ENCODE assay signal across 14 mouse cellular contexts in the genomic region with DNA sequence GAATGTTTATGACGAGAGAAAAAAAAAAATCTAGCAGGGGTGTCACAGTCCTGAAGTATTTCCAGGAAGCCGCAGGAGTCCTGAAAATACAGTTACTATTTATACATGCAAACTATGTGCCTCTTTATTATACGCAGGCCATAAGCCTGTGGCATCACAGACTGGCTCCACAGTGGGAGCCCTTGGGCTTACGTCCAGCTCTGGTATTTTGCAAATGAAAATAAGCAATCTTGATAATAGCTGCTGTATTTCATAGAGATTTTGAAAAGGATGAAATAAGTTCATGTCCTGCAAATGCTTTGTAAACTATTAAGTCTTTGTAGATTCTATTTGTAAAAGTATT.
A peak's percentile ranks its signal among the peaks of the same experiment; 100 is the strongest.
DNase-seq lines count a peak whose midpoint lies in the region; ATAC-seq lines count a peak whose summit lies in the region.
"Had no signal": no experiment of that assay in that cellular context is flagged by ENCODE, and none has a peak within 500 bp of the region (broad histone marks: within the 10 kb centered on the region; RNA-seq: fewer than 3 reads in every experiment).

No protein-coding gene starts in this region.

- H3K4me2 ChIP-seq in hindbrain, embryonic 14.5 days (replicated peaks): no peak overlapping the region
- no peak overlapping the region for H3K4me2 ChIP-seq in hindbrain, embryonic 16.5 days (ENCODE audit: low read length)
- no peak overlapping the region for H3K4me2 ChIP-seq in forebrain, embryonic 15.5 days (replicated peaks)
- H3K4me2 ChIP-seq: heart, embryonic 12.5 days; lung, embryonic 14.5 days had no signal

- no peak overlapping the region for H3K9ac ChIP-seq in hindbrain, embryonic 14.5 days
- no peak overlapping the region for H3K9ac ChIP-seq in hindbrain, embryonic 16.5 days (ENCODE audit: low read depth, low read length)
- H3K9ac ChIP-seq in forebrain, embryonic 15.5 days (replicated peaks): no peak overlapping the region
- H3K9ac ChIP-seq: heart, embryonic 12.5 days; lung, embryonic 14.5 days had no signal

- ATAC-seq in hindbrain, embryonic 14.5 days (ENCODE audit: low FRiP score): no peak
- no peak for ATAC-seq in hindbrain, embryonic 16.5 days
- peak; percentile 23; the same call in 1 of the 2 replicates for ATAC-seq in forebrain, embryonic 15.5 days (replicated peaks)
- ATAC-seq: CD4-positive, CD25-positive, alpha-beta regulatory T cell, adult 4 months had no signal

- no peak overlapping the region for H3K4me3 ChIP-seq in hindbrain, embryonic 14.5 days (replicated peaks; ENCODE audit: low read length)
- no peak overlapping the region for H3K4me3 ChIP-seq in hindbrain, embryonic 16.5 days (ENCODE audit: low read length)
- no peak overlapping the region for H3K4me3 ChIP-seq in forebrain, embryonic 15.5 days
- H3K4me3 ChIP-seq: heart, embryonic 12.5 days had no signal

- H3K36me3 ChIP-seq in hindbrain, embryonic 14.5 days (replicated peaks; ENCODE audit: control insufficient read depth, insufficient read depth): no peaks in the 10 kb centered on the region
- H3K36me3 ChIP-seq in hindbrain, embryonic 16.5 days (ENCODE audit: control insufficient read depth, insufficient read depth, low read length): no peaks in the 10 kb centered on the region
- no peaks in the 10 kb centered on the region for H3K36me3 ChIP-seq in forebrain, embryonic 15.5 days
- H3K36me3 ChIP-seq: heart, embryonic 12.5 days had no signal

- intact Hi-C loops in heart, postnatal 25 days (cut with DNase I): no loop called here

- WGBS in hindbrain, embryonic 14.5 days: 47% methylated on average over 4 of the region's 4 CpGs
- 41% methylated on average over 4 of the region's 4 CpGs for WGBS in hindbrain, embryonic 16.5 days
- 22% methylated on average over 4 of the region's 4 CpGs for WGBS in forebrain, embryonic 15.5 days

- H3K27ac ChIP-seq in hindbrain, embryonic 14.5 days: peak overlapping the region; percentile 44
- H3K27ac ChIP-seq in hindbrain, embryonic 16.5 days (ENCODE audit: low read depth, low read length): no peak overlapping the region
- H3K27ac ChIP-seq in forebrain, embryonic 15.5 days (replicated peaks): peak overlapping the region; percentile 68; the same call in 1 of the 2 replicates

- no peaks in the 10 kb centered on the region for H3K9me3 ChIP-seq in hindbrain, embryonic 14.5 days (ENCODE audit: control insufficient read depth, low read length)
- H3K9me3 ChIP-seq in hindbrain, embryonic 16.5 days (ENCODE audit: control insufficient read depth, low read length): no peaks in the 10 kb centered on the region
- no peaks in the 10 kb centered on the region for H3K9me3 ChIP-seq in forebrain, embryonic 15.5 days
- H3K9me3 ChIP-seq: heart, embryonic 12.5 days had no signal

- H3K4me1 ChIP-seq in hindbrain, embryonic 14.5 days (replicated peaks; ENCODE audit: control insufficient read depth, insufficient read depth, low read length): peaks cover 13% of the 10 kb centered on the region; the same call in 1 of the 2 replicates
- peaks cover 8% of the 10 kb centered on the region for H3K4me1 ChIP-seq in hindbrain, embryonic 16.5 days (ENCODE audit: control insufficient read depth, insufficient read depth, low read depth, low read length)
- peaks cover 24% of the 10 kb centered on the region for H3K4me1 ChIP-seq in forebrain, embryonic 15.5 days

- DNase-seq in hindbrain, embryonic 14.5 days (ENCODE audit: low spot score): no peak
- peak; percentile 37 for DNase-seq in adrenal gland, postnatal 25 days
- DNase-seq in cerebellum, adult 18-20 months: peak; percentile 81 to 83
- DNase-seq in heart, postnatal 25 days (ENCODE audit: low spot score): no peak
- no peak for DNase-seq in spleen, adult 12 weeks (ENCODE audit: low spot score)
- DNase-seq: embryo, embryonic 11 days; kidney, adult 18-20 months; kidney, postnatal 14 days; lung, embryonic 14.5 days; thymus, postnatal 4 days had no signal

- H3K27me3 ChIP-seq in hindbrain, embryonic 14.5 days (ENCODE audit: control insufficient read depth, insufficient read depth, low read length): no peaks in the 10 kb centered on the region
- H3K27me3 ChIP-seq in hindbrain, embryonic 16.5 days (replicated peaks; ENCODE audit: control insufficient read depth, insufficient read depth, low read length): no peaks in the 10 kb centered on the region
- no peaks in the 10 kb centered on the region for H3K27me3 ChIP-seq in forebrain, embryonic 15.5 days
- H3K27me3 ChIP-seq: heart, embryonic 12.5 days had no signal

Comparison
In these comparisons a context has a peak if more than half of its experiments do, and no peak if none do; other contexts are left out.
1. DNase-seq: peak in adrenal gland, postnatal 25 days (single experiment) and cerebellum, adult 18-20 months (2 of 2); none in hindbrain, embryonic 14.5 days (single experiment), heart, postnatal 25 days (single experiment) and spleen, adult 12 weeks (single experiment).